Mouse (Mus musculus): ENCODE measurements around the gene Arl4c.

The Arl4c gene

DNA sequence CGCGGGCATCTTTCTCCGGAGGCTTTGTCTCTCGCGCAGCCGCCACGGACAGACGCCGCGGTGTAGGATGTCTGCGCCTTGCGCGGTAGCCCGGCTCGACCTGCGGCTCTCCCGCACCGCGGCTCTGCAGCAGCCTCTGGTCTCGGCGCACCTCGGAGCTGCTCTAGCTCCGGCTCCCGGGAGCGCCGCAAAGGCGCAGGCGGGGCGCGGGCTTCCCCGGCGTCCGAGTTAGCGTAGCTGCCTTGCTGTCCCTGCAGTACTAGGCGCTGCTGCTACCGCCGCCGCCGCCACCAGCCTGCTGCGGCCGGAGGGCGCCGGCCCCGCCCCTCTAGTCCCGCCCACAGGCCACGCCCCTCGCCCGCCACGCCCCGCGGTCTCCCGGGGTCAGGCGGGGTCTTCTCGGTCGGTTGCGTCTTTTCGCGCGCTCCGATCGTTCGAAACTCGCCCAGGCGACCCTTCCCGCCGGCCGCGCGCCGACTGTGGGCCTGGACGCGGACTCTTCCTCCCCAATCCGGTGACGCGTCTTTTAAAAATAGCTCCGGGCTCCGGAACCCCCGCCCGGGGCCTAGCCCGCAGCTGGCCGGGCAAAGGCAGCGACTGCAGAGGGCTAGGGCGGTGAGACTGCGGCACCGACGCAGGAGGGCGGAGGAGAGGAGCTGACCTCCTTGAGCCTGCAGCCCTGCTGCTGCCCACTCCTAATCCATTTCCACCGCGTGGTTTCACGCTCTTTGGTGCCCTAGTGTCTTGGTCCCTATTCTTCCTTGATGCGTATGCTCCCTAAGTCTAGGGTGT, at the start of gene Arl4c:
Gene Arl4c (minus strand): TSS at position 352 of the 792 bp plus-strand sequence.
- DNase-seq (ENCODE audit: low read depth, low spot score): peak; percentile 72

GRCm38 (mm10) chr1:88751332-88751731, 49.3 kb upstream of the Arl4c start:
- DNase-seq (ENCODE audit: low read depth, low spot score): no peak

DNA sequence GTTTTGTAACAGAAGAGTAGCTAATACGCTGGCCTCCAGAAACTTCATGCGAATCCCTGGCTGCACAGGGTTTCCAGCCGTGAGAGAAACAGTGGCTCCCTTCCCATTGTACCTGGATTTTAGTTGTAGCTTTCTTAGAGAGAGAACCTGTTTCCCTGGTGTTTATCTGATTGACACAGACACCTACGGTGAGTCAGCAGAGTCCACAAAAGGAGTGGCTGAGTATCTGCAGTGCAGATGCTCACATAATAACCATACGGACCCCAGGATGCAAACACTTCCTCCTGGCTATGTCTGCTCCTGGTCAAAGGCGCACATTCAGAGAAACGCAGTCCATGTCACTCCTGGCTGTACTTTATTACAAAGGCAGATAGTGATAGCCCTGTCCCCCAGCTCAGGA, 48.6 kb upstream of the Arl4c start:
- DNase-seq (ENCODE audit: low read depth, low spot score): no peak

DNA sequence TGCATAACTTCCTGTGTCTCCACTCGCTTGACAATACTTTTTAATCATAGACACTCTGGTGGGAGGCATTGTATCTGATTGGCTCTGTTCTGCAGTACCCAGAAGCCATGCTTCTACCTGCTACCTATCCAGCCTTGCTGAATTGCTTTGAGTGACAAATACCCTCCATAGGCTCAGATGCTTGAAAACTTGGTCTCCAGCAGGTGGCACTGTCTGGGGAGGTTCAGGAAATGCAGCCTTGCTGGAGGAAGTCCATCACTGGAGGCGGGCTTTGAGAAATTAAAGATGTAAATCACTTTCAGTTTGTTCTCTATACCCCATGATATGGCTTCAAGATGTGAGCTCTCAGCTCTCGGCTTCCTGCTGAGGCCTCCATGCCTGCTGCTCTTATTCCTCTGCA, 48.1 kb upstream of the Arl4c start:
- DNase-seq (ENCODE audit: low read depth, low spot score): peak; percentile 63

DNA sequence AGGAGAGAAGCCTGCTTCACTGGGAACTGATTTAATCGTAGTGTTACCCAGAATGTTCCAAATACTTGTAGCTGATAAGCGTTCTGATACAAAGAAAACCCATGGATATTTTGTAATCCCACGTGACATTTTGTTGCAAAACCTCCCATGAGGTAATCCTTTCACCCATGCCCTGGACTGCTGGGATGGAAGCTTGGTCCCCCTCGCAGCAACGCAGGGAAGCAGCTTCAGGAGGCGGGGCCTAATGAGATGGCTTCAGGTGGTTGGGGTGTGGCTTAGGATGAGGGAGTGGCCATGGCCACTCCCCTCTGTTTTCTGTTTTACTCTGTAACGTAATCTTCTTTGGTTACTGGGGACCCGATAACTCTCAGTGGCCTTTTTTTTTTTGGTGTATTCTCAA, 47.1 kb upstream of the Arl4c start:
- DNase-seq (ENCODE audit: low read depth, low spot score): no peak

DNA sequence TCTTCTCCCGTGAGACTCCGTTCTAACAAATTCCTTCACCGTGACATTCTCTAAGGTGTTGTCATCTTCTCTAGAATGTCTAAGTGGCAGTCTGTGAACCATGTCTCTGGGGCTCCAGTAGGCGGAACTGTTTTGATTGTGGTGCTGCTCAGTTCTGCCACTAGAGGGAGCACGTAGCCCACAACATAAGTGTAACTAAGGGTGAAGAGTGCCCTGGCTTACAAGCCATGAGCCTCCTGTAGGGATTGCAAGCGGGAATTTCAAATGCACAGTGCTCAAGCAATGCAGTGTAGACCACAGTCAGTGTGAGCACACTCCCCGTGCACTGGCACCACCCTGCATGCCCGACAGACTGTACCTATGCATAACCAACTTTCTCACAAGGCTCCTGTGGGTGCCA, 43.2 kb upstream of the Arl4c start:
- peak; percentile 91 for DNase-seq (ENCODE audit: low read depth, low spot score)

GRCm38 (mm10) chr1:88744261-88744660, 42.2 kb upstream of the Arl4c start:
- DNase-seq (ENCODE audit: low read depth, low spot score): no peak

DNA sequence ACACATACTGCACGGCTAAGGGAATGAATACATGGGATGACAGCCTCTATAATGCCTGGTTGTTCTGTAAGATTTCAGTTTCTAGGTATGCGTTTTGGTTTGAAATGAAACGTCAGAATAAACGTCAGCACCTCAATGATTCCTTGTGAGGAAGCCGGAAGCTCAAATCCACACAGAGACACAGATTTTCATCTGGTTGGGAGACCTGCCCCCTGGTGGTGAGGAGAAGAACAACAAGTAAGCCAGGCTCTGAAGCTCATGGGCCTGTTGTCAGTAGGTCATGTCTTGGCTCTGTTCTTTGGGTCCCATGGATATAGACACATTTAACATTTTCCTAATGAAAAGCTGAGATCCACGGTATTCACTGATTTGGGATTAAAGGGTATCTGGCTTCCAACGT, 40.4 kb upstream of the Arl4c start:
- peak; percentile 76 for DNase-seq (ENCODE audit: low read depth, low spot score)

GRCm38 (mm10) chr1:88739546-88739945, 37.5 kb upstream of the Arl4c start:
- no peak for DNase-seq (ENCODE audit: low read depth, low spot score)

- no peak for DNase-seq (ENCODE audit: low read depth, low spot score)
Observed at GRCm38 (mm10) chr1:88738931-88739330, 36.9 kb upstream of the Arl4c start.

GRCm38 (mm10) chr1:88729496-88729895, 27.5 kb upstream of the Arl4c start:
- peak; percentile 8 for DNase-seq (ENCODE audit: low read depth, low spot score)

- no peak for DNase-seq (ENCODE audit: low read depth, low spot score)
Observed at GRCm38 (mm10) chr1:88727369-88727768, 25.3 kb upstream of the Arl4c start.

GRCm38 (mm10) chr1:88725716-88726115, 23.7 kb upstream of the Arl4c start:
- DNase-seq (ENCODE audit: low read depth, low spot score): no peak

DNA sequence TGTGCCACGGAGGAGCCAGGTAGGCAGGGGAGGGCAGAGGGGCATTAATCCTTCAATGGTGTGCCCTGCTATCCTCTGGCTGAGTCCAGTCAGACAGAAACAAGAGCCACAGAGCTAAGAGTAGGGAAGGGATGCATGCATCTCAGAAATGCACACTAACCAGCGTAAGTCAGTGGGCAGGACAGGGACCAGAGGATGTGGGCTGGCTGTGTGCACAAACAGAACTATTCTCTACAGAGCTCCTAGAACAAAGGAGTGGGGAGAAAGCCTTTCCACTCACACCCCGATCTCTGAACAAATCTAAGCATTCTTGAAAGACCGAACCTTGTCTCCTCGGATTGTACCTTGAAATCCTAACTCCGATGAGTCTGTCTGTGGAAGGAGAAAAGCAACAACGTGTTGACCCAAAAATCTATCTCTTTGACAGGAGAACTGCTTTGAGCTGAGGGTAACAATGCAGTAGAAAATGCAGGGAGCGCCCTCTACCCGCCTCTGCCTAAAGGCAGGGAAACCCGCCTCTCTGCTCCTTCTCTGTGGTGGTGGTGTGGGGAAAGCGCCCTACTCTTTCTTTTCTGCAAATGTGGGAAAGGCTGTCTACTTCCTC, 18.7 kb upstream of the Arl4c start:
- no peak for DNase-seq (ENCODE audit: low read depth, low spot score)

- no peak for DNase-seq (ENCODE audit: low read depth, low spot score)
Observed at GRCm38 (mm10) chr1:88718563-88718962, 16.5 kb upstream of the Arl4c start.

DNA sequence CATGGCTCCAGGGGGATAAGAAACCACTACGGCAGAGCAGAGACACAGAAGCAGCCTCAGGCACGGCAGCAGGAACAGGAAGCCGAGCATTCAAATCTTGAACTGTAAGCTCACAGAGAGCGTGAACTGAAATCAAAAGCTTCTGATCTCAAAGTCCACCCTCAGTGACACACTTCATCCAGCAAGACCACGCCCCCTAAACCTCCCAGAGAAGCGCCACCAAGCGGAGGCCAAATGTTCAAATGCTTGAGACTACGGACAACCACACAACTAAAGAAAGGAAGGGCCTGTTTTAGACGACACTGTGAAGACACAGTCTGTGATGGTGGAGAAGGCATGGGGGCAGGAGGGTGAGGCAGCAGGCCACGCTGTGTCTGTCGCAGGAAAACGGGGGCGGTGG, 15.7 kb upstream of the Arl4c start:
- no peak for DNase-seq (ENCODE audit: low read depth, low spot score)

GRCm38 (mm10) chr1:88712011-88712410, 10.0 kb upstream of the Arl4c start:
- DNase-seq (ENCODE audit: low read depth, low spot score): no peak

GRCm38 (mm10) chr1:88708646-88709305, 6.8 kb upstream of the Arl4c start:
- DNase-seq (ENCODE audit: low read depth, low spot score): no peak

- no peak for DNase-seq (ENCODE audit: low read depth, low spot score)
Observed at GRCm38 (mm10) chr1:88708191-88708590, 6.2 kb upstream of the Arl4c start.

DNA sequence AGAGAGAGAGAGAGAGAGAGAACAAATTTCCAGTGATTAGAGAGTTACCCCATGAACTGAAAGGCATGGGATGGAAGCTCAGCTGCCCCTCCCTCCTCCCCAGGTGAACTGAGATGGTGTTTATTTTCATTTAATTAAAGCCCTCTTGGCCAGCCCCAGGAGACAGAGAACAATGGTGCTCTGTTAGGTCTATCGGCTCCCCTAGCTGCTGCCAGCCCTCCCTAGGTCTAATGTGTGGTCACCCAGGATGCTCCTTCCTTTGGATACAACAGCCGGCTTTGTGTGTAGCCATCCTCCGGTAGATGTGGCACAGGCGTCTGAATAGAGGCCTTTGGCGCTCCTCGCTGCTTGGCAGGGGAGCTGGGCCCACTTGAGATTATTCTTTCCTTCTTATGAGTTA, 5.5 kb upstream of the Arl4c start:
- no peak for DNase-seq (ENCODE audit: low read depth, low spot score)

GRCm38 (mm10) chr1:88705799-88706198, 3.8 kb upstream of the Arl4c start:
- DNase-seq (ENCODE audit: low read depth, low spot score): peak; percentile 98

DNA sequence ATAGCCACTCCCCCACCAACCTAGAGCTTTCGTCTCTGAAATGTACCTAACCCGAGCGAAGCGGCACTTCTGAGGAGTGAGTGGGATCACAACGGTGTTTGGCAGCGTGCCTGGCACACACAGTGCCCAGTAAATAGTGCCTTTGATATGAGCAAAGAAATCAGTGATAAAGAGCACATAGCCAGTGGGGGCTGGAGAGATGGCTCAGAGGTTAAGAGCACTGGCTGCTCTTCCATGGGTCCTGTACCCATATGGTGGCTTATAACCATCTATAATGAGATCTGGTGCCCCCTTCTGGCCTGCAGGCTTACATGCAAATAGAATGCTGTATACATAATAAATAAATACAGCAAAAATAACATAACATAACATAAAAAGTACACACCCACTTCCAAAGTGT, 3.0 kb upstream of the Arl4c start:
- peak; percentile 78 for DNase-seq (ENCODE audit: low read depth, low spot score)

Data from 3T3-L1 (cell line).